8 mouse cellular contexts compared by ENCODE assay signal in genomic region chr7:79391471-79391870, GRCm38 (mm10). TPM values are rescaled to one million over a fixed set of nuclear protein-coding genes. Genes with fewer than 3 reads are reported as not detected.
DNase-seq lines count a peak whose midpoint lies in the region; ATAC-seq lines count a peak whose summit lies in the region.

No protein-coding gene starts in this region.

- no peaks in the 10 kb centered on the region for H3K36me3 ChIP-seq in limb, embryonic 13.5 days
- H3K36me3 ChIP-seq in stomach, embryonic 15.5 days, result no peaks in the 10 kb centered on the region

- WGBS in limb, embryonic 13.5 days, result 2% methylated on average over 3 of the region's 3 CpGs
- WGBS in stomach, embryonic 15.5 days, result 4% methylated on average over 3 of the region's 3 CpGs

- no peaks in the 10 kb centered on the region for H3K27me3 ChIP-seq in limb, embryonic 13.5 days
- H3K27me3 ChIP-seq in stomach, embryonic 15.5 days (replicated peaks), result no peaks in the 10 kb centered on the region

- H3K4me3 ChIP-seq in limb, embryonic 13.5 days, result peak overlapping the region; percentile 57
- peak overlapping the region; percentile 62 for H3K4me3 ChIP-seq in stomach, embryonic 15.5 days (replicated peaks)

- DNase-seq in spleen, adult 12 weeks (ENCODE audit: low spot score), result peak; percentile 4
- DNase-seq in spleen, adult 18-20 months, result no peak
- no peak for DNase-seq in adrenal gland, postnatal 10 days
- no peak for DNase-seq in thymus, postnatal 36 days
- no peak for DNase-seq in right cerebral cortex, postnatal 14 days

- peaks cover 18% of the 10 kb centered on the region for H3K4me1 ChIP-seq in limb, embryonic 13.5 days
- H3K4me1 ChIP-seq in stomach, embryonic 15.5 days, result peaks cover 3% of the 10 kb centered on the region; the same call in 1 of the 2 replicates

- peak overlapping the region; percentile 96 for H3K4me2 ChIP-seq in limb, embryonic 13.5 days (replicated peaks)
- H3K4me2 ChIP-seq in stomach, embryonic 15.5 days, result peak overlapping the region; percentile 91

- no peaks in the 10 kb centered on the region for H3K9me3 ChIP-seq in limb, embryonic 13.5 days
- H3K9me3 ChIP-seq in stomach, embryonic 15.5 days, result no peaks in the 10 kb centered on the region

- peak overlapping the region; percentile 85 for H3K27ac ChIP-seq in limb, embryonic 13.5 days
- peak overlapping the region; percentile 72 for H3K27ac ChIP-seq in stomach, embryonic 15.5 days

- peak; percentile 27; the same call in 1 of the 2 replicates for ATAC-seq in erythroblast, adult 5-6 weeks (replicated peaks; ENCODE audit: low FRiP score, poor library complexity, severe bottlenecking)
- ATAC-seq in limb, embryonic 13.5 days (ENCODE audit: low FRiP score, low read depth), result peak; percentile 12; the same call in 1 of the 2 replicates
- no peak for ATAC-seq in stomach, embryonic 15.5 days (ENCODE audit: insufficient read depth, low FRiP score, low read depth)

- H3K9ac ChIP-seq in limb, embryonic 13.5 days, result peak overlapping the region; percentile 72
- H3K9ac ChIP-seq in stomach, embryonic 15.5 days, result peak overlapping the region; percentile 38; the same call in 1 of the 2 replicates

RNA-seq across cellular contexts. Expression of gene Fanci, which starts 0.3 kb away (rescaled TPM):
- 2.3 and 6.5 TPM in 2 replicates for total RNA-seq in erythroblast, adult 5-6 weeks (2015; ENCODE audit: low replicate concordance)
- total RNA-seq in erythroblast, adult 5-6 weeks (2017; ENCODE audit: low replicate concordance), result 11.6 and 11.8 TPM in 2 replicates
- polyA plus RNA-seq in limb, embryonic 13.5 days (2015; fragmentation: Nextera tagmentation; extraction: Ambion mirVana), result 8.4 and 10.0 TPM in 2 replicates
- polyA plus RNA-seq in stomach, embryonic 15.5 days (2015; fragmentation: Nextera tagmentation; extraction: Ambion mirVana), result 7.8 and 9.7 TPM in 2 replicates
- total RNA-seq in adrenal gland, postnatal 10 days (2021), result 1 to 10 TPM; 2.6 to 3.3 TPM

RNA-seq across cellular contexts. Expression of gene Rlbp1, which starts 4.6 kb away (rescaled TPM):
- total RNA-seq in erythroblast, adult 5-6 weeks (2015; ENCODE audit: low replicate concordance), result not detected in 2 replicates
- total RNA-seq in erythroblast, adult 5-6 weeks (2017; ENCODE audit: low replicate concordance), result not detected in 2 replicates
- polyA plus RNA-seq in limb, embryonic 13.5 days (2015; fragmentation: Nextera tagmentation; extraction: Ambion mirVana), result 1.5 and 2.1 TPM in 2 replicates
- 0.28 and 0.80 TPM in 2 replicates for polyA plus RNA-seq in stomach, embryonic 15.5 days (2015; fragmentation: Nextera tagmentation; extraction: Ambion mirVana)
- total RNA-seq in adrenal gland, postnatal 10 days (2021), result not detected
